Mouse (Mus musculus) forebrain, embryonic 12.5 days (tissue): Measurements from ENCODE around the gene Cisd3. TPM values are rescaled to one million over a fixed set of nuclear protein-coding genes. Genes with fewer than 3 reads are reported as not detected.
"Not testable (repeated sequence)": the region's sequence is repeated elsewhere in the genome, so short reads cannot be mapped to it uniquely, and the experiment has no call there.

Source experiments
- ATAC-seq: fragments of 200-750 bp; cut with Nextera tagmentation; 2 replicates; pipeline ENCODE4 v1.8.0; 2017; ENCODE audit warnings: moderate TSS enrichment; ENCODE audit not compliant: low FRiP score
- H3K27ac ChIP-seq: fragments of 300-500 bp; sonication (generic); 2 replicates; pipeline ENCODE4 v1.5.1; 2016; ENCODE audit warnings: mild to moderate bottlenecking
- H3K27me3 ChIP-seq: fragments of 300-500 bp; sonication (generic); 2 replicates; pipeline ENCODE4 v1.6.1; 2016; ENCODE audit warnings: mild to moderate bottlenecking
- H3K36me3 ChIP-seq: fragments of 300-500 bp; sonication (generic); replicated peaks from 2 replicates; pipeline ENCODE4 v1.6.1; 2016; ENCODE audit warnings: mild to moderate bottlenecking
- H3K4me1 ChIP-seq: fragments of 300-500 bp; sonication (generic); 2 replicates; pipeline ENCODE4 v1.6.1; 2016
- H3K4me2 ChIP-seq: fragments of 300-500 bp; sonication (generic); 2 replicates; pipeline ENCODE4 v1.6.1; 2016; ENCODE audit warnings: mild to moderate bottlenecking, moderate library complexity
- H3K4me3 ChIP-seq: fragments of 300-500 bp; sonication (generic); replicated peaks from 2 replicates; pipeline ENCODE4 v1.5.1; 2016; ENCODE audit warnings: mild to moderate bottlenecking
- H3K9ac ChIP-seq: fragments of 300-500 bp; sonication (generic); 2 replicates; pipeline ENCODE4 v1.6.1; 2016; ENCODE audit warnings: mild to moderate bottlenecking
- H3K9me3 ChIP-seq: fragments of 300-500 bp; sonication (generic); 2 replicates; pipeline ENCODE4 v1.6.1; 2016
- WGBS: fragments of 180-500 bp; shearing (Covaris S2); methylation state at CpG from one replicate; pipeline ENCODE4 v1.1.7; 2016; 5-methylcytosine and 5-hydroxymethylcytosine counted together
- polyA plus RNA-seq: library from polyadenylated mRNA; unstranded; fragments of >200 nt; fragmentation: Nextera tagmentation; extraction: Ambion mirVana; gene quantifications from 2 replicates; pipeline ENCODE4 v1.2.1, GENCODE M21; 2016

The Cisd3 gene
- polyA plus RNA-seq, 1 experiment from 2014 or later, result 14.9 TPM

GRCm38 (mm10) chr11:97703039-97703826 is 17.6 kb downstream of the Cisd3 start, which contains the start of gene Psmb3:
Gene Psmb3, plus strand, starts transcription at chr11:97703399.
- Histone ChIP-seq H3K27ac (peak within 1 kb of the TSS; percentile 84), H3K4me1 (peaks cover 30% of the 10 kb centered on the region), H3K27me3 (no peaks in the 10 kb centered on the region), H3K36me3 (peaks cover 29% of the 10 kb centered on the region), H3K9me3 (no peaks in the 10 kb centered on the region), H3K4me2 (peak within 1 kb of the TSS; percentile 84), H3K4me3 (peak within 1 kb of the TSS; percentile 83), H3K9ac (peak within 1 kb of the TSS; percentile 87)
- ATAC-seq, result peak; percentile 83
- under 1% methylated on average over 35 of the region's 35 CpGs for WGBS

GRCm38 (mm10) chr11:97710067-97710466 is 24.4 kb downstream of the Cisd3 start:
- H3K9ac ChIP-seq, H3K4me1 ChIP-seq, H3K27me3 ChIP-seq, H3K27ac ChIP-seq, H3K9me3 ChIP-seq, H3K4me2 ChIP-seq, ATAC-seq, H3K4me3 ChIP-seq: not testable (repeated sequence)
- H3K36me3 ChIP-seq, result peaks cover 80% of the 10 kb centered on the region
- WGBS, result 80% methylated on average over 2 of the region's 2 CpGs

GRCm38 (mm10) chr11:97711200-97711900 is 25.7 kb downstream of the Cisd3 start:
- H3K4me1 ChIP-seq, result no peaks in the 10 kb centered on the region
- H3K4me2 ChIP-seq, result no peak overlapping the region
- no peak overlapping the region for H3K9ac ChIP-seq
- no peak for ATAC-seq
- no peaks in the 10 kb centered on the region for H3K27me3 ChIP-seq
- no peaks in the 10 kb centered on the region for H3K9me3 ChIP-seq
- H3K36me3 ChIP-seq, result peaks cover 74% of the 10 kb centered on the region
- H3K4me3 ChIP-seq, result no peak overlapping the region
- 87% methylated on average over 13 of the region's 13 CpGs for WGBS
- H3K27ac ChIP-seq, result no peak overlapping the region

GRCm38 (mm10) chr11:97712286-97712685 is 26.7 kb downstream of the Cisd3 start:
- H3K27ac ChIP-seq, result no peak overlapping the region
- 95% methylated on average over 15 of the region's 15 CpGs for WGBS
- H3K36me3 ChIP-seq, result peaks cover 74% of the 10 kb centered on the region
- no peaks in the 10 kb centered on the region for H3K9me3 ChIP-seq
- ATAC-seq, result no peak
- H3K4me3 ChIP-seq, result no peak overlapping the region
- H3K4me2 ChIP-seq, result no peak overlapping the region
- no peaks in the 10 kb centered on the region for H3K27me3 ChIP-seq
- H3K9ac ChIP-seq, result no peak overlapping the region
- H3K4me1 ChIP-seq, result no peaks in the 10 kb centered on the region

- H3K4me1 ChIP-seq, result no peaks in the 10 kb centered on the region
- peaks cover 74% of the 10 kb centered on the region for H3K36me3 ChIP-seq
- 93% methylated on average over 8 of the region's 8 CpGs for WGBS
- no peak overlapping the region for H3K9ac ChIP-seq
- no peaks in the 10 kb centered on the region for H3K9me3 ChIP-seq
- H3K4me2 ChIP-seq, result no peak overlapping the region
- ATAC-seq, result no peak
- no peaks in the 10 kb centered on the region for H3K27me3 ChIP-seq
- no peak overlapping the region for H3K4me3 ChIP-seq
- no peak overlapping the region for H3K27ac ChIP-seq
Observed at GRCm38 (mm10) chr11:97713896-97714295, 28.3 kb downstream of the Cisd3 start.

- Histone ChIP-seq H3K27me3 (no peaks in the 10 kb centered on the region), H3K36me3 (peaks cover 74% of the 10 kb centered on the region), H3K4me3 (no peak overlapping the region), H3K9ac (no peak overlapping the region), H3K9me3 (no peaks in the 10 kb centered on the region), H3K27ac (no peak overlapping the region), H3K4me1 (no peaks in the 10 kb centered on the region), H3K4me2 (no peak overlapping the region)
- no peak for ATAC-seq
- WGBS, result 92% methylated on average over 3 of the region's 3 CpGs
Observed at GRCm38 (mm10) chr11:97714356-97714755, 28.7 kb downstream of the Cisd3 start.

- peaks cover 81% of the 10 kb centered on the region for H3K36me3 ChIP-seq
Observed at GRCm38 (mm10) chr11:97714784-97715760, 29.4 kb downstream of the Cisd3 start.

GRCm38 (mm10) chr11:97716021-97716420 is 30.4 kb downstream of the Cisd3 start:
- no peak for ATAC-seq
- H3K4me2 ChIP-seq, result no peak overlapping the region
- H3K4me1 ChIP-seq, result no peaks in the 10 kb centered on the region
- H3K4me3 ChIP-seq, result no peak overlapping the region
- H3K36me3 ChIP-seq, result peaks cover 87% of the 10 kb centered on the region
- no peak overlapping the region for H3K27ac ChIP-seq
- WGBS, result 92% methylated on average over 8 of the region's 8 CpGs
- no peaks in the 10 kb centered on the region for H3K27me3 ChIP-seq
- H3K9me3 ChIP-seq, result no peaks in the 10 kb centered on the region
- no peak overlapping the region for H3K9ac ChIP-seq

More at GRCm38 (mm10) chr11:97714784-97715760, 29.4 kb downstream of the Cisd3 start:
- no peak overlapping the region for H3K27ac ChIP-seq
- H3K4me1 ChIP-seq, result no peaks in the 10 kb centered on the region
- no peak overlapping the region for H3K4me3 ChIP-seq
- no peaks in the 10 kb centered on the region for H3K27me3 ChIP-seq
- no peak overlapping the region for H3K4me2 ChIP-seq
- no peak for ATAC-seq
- 92% methylated on average over 14 of the region's 14 CpGs for WGBS
- H3K9me3 ChIP-seq, result no peaks in the 10 kb centered on the region
- no peak overlapping the region for H3K9ac ChIP-seq

GRCm38 (mm10) chr11:97717369-97718280 is 32.0 kb downstream of the Cisd3 start:
- H3K4me3 ChIP-seq, result no peak overlapping the region
- H3K4me2 ChIP-seq, result no peak overlapping the region
- H3K27ac ChIP-seq, result no peak overlapping the region
- WGBS, result 90% methylated on average over 26 of the region's 26 CpGs
- H3K36me3 ChIP-seq, result peaks cover 88% of the 10 kb centered on the region
- H3K9ac ChIP-seq, result no peak overlapping the region
- no peaks in the 10 kb centered on the region for H3K4me1 ChIP-seq
- H3K9me3 ChIP-seq, result peaks cover 8% of the 10 kb centered on the region; the same call in 1 of the 2 replicates
- no peak for ATAC-seq
- H3K27me3 ChIP-seq, result no peaks in the 10 kb centered on the region

GRCm38 (mm10) chr11:97718281-97718860 is 32.7 kb downstream of the Cisd3 start:
- ATAC-seq, result no peak
- Histone ChIP-seq H3K4me2 (no peak overlapping the region), H3K27ac (no peak overlapping the region), H3K27me3 (no peaks in the 10 kb centered on the region), H3K4me1 (no peaks in the 10 kb centered on the region), H3K4me3 (no peak overlapping the region), H3K9me3 (peaks cover 8% of the 10 kb centered on the region; the same call in 1 of the 2 replicates), H3K36me3 (peaks cover 88% of the 10 kb centered on the region), H3K9ac (no peak overlapping the region)
- 89% methylated on average over 15 of the region's 15 CpGs for WGBS

GRCm38 (mm10) chr11:97719041-97719440 is 33.4 kb downstream of the Cisd3 start:
- no peak for ATAC-seq
- Histone ChIP-seq H3K27ac (no peak overlapping the region), H3K9me3 (peaks cover 8% of the 10 kb centered on the region; the same call in 1 of the 2 replicates), H3K27me3 (no peaks in the 10 kb centered on the region), H3K4me2 (no peak overlapping the region), H3K4me3 (no peak overlapping the region), H3K36me3 (peaks cover 88% of the 10 kb centered on the region), H3K9ac (no peak overlapping the region), H3K4me1 (no peaks in the 10 kb centered on the region)
- WGBS, result 90% methylated on average over 4 of the region's 4 CpGs
